Mouse (Mus musculus) stomach, postnatal 0 days (tissue): ENCODE measurements at regions not wholly inside any gene's neighbourhood (a gene's known extent, or its start where the extent isn't known, plus 50 kb on each side); places are given as distances from the start of the nearest gene placed in this dataset.
A peak's percentile ranks its signal among the peaks of the same experiment; 100 is the strongest.
"Not testable (repeated sequence)": the region's sequence is repeated elsewhere in the genome, so short reads cannot be mapped to it uniquely, and the experiment has no call there.

Source experiments
- ATAC-seq: fragments of 200-750 bp; cut with Nextera tagmentation; 2 replicates; pipeline ENCODE4 v1.8.0; 2017; ENCODE audit not compliant: low FRiP score, low TSS enrichment
- DNase-seq: peaks from one replicate; pipeline ENCODE4 v3.0.0-alpha.2; 2016; ENCODE audit warnings: low spot score
- H3K27ac ChIP-seq: fragments of 300-500 bp; sonication (generic); replicated peaks from 2 replicates; pipeline ENCODE4 v1.5.1; 2014; ENCODE audit warnings: mild to moderate bottlenecking, control low read depth
- H3K27me3 ChIP-seq: fragments of 300-500 bp; sonication (generic); 2 replicates; pipeline ENCODE4 v1.6.1; 2014; ENCODE audit warnings: low read length; ENCODE audit not compliant: control insufficient read depth, insufficient read depth
- H3K36me3 ChIP-seq: fragments of 300-500 bp; sonication (generic); 2 replicates; pipeline ENCODE4 v1.6.1; 2014; ENCODE audit warnings: low read length, mixed read lengths; ENCODE audit not compliant: control insufficient read depth, insufficient read depth
- H3K4me1 ChIP-seq: fragments of 300-500 bp; sonication (generic); replicated peaks from 2 replicates; pipeline ENCODE4 v1.6.1; 2014; ENCODE audit warnings: antibody characterized with exemption; ENCODE audit not compliant: control insufficient read depth, insufficient read depth
- H3K4me2 ChIP-seq: fragments of 300-500 bp; sonication (generic); replicated peaks from 2 replicates; pipeline ENCODE4 v1.6.1; 2014; ENCODE audit warnings: low read depth, mild to moderate bottlenecking, control low read depth, moderate library complexity
- H3K4me3 ChIP-seq: fragments of 300-500 bp; sonication (generic); 2 replicates; pipeline ENCODE4 v1.5.1; 2014; ENCODE audit warnings: low read depth, low read length, control low read depth
- H3K9ac ChIP-seq: fragments of 300-500 bp; sonication (generic); 2 replicates; pipeline ENCODE4 v1.6.1; 2014; ENCODE audit warnings: mild to moderate bottlenecking, low read length, control low read depth, mixed read lengths
- H3K9me3 ChIP-seq: fragments of 300-500 bp; sonication (generic); 2 replicates; pipeline ENCODE4 v1.6.1; 2016; ENCODE audit warnings: low read length; ENCODE audit not compliant: control insufficient read depth
- CTCF ChIP-seq: IDR thresholded peaks from 2 replicates; pipeline ENCODE4 v1.5.1; 2016; ENCODE audit warnings: antibody characterized with exemption, low read depth, mild to moderate bottlenecking, moderate library complexity
- EP300 ChIP-seq: optimal IDR thresholded peaks from 2 replicates; pipeline ENCODE3; 2016; ENCODE audit warnings: antibody characterized with exemption
- WGBS: fragments of 180-500 bp; shearing (Covaris S2); extraction: QIAGEN DNeasy Blood & Tissue Kit; methylation state at CpG from one replicate; pipeline ENCODE4 v1.1.7; 2014; 5-methylcytosine and 5-hydroxymethylcytosine counted together

DNA sequence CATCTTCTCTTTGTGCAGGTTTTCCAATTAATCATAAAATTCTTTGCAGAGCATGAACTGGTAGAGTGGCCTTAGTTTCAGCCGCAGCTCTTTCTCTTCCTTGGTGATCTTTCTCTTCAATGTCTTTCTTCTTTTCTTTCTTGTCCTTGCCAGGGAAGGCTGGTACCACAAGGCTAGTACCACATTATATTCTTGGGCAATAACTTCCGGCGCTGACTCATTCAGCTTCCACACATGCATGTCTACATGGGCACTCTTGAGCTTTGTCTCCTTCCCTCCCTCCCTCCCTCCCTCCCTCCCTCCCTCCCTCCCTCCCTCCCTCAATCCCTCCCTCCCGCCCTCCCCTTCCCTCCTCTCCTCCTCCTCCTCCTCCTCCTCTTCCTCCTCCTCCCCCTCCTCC, 98.1 kb upstream of the Pwp1 start:
- ATAC-seq, DNase-seq: not testable (repeated sequence)
- WGBS: 90% methylated on average over 3 of the region's 4 CpGs

DNA sequence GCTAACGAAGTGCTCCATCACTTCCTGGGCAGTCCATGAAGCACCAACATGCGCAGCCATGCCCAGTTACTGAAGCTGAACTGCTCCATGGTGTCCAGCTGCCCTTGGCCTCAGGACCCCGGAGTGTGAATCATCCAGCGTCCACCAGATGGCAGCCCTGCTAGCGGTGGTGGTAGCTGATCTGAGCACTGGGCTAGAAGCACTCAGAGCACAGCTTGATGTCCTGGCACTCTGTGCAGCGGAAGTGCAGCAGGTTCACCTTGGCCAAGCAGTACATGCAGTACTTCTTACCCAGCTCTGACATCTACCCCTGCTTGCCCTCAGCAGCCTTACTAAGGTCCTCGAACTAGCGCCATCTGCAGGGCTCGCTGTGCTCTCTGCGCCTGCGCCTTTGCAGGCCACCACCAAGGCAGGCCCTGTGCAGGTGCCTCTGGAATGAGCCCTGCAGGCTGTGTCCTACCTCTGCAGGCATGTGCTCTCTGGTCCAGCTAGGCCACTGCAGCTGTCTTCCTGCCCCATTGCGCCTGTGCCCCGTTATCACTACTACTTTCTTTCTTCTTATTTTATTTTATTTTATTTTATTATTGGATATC, 97.4 kb upstream of the Pwp1 start:
- not testable (repeated sequence) for H3K27me3 ChIP-seq, H3K36me3 ChIP-seq, H3K4me3 ChIP-seq, H3K4me2 ChIP-seq, H3K4me1 ChIP-seq, H3K27ac ChIP-seq, H3K9me3 ChIP-seq, H3K9ac ChIP-seq
- ATAC-seq (peak; percentile 68), DNase-seq (peak; percentile 21)
- WGBS: 25% methylated on average over 7 of the region's 13 CpGs
- peak; percentile 43; the same call in 1 of the 2 replicates for TF ChIP-seq CTCF

More for the DNA sequence above, 98.1 kb upstream of the Pwp1 start:
- H3K36me3 ChIP-seq, H3K4me1 ChIP-seq, H3K9me3 ChIP-seq, H3K27ac ChIP-seq, H3K9ac ChIP-seq, H3K4me3 ChIP-seq, H3K4me2 ChIP-seq, H3K27me3 ChIP-seq: not testable (repeated sequence)

DNA sequence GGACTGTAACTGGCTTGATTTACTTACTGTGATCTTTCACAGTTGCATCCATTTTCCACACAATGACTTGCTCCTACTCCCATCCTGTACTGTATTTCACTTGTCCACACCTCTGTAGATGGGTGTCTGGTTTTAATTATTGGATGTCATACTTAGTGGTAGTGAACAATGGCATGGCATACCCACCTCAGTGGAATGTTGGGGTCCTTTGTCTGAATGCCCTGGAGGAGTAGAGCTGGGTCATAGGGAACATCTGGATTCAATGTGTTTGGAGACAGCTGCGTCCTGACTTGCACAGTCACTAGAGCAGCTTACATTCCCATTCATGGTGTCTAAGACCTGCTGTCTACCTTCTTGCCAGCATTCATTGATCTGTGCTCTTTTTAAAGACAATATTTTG, 91.5 kb upstream of the Pwp1 start:
- 87% methylated on average over 1 of the region's 1 CpGs for WGBS
- Histone ChIP-seq H3K27me3 (no peaks in the 10 kb centered on the region), H3K4me3 (no peak overlapping the region), H3K4me2 (no peak overlapping the region), H3K36me3 (no peaks in the 10 kb centered on the region), H3K9ac (no peak overlapping the region), H3K4me1 (no peaks in the 10 kb centered on the region), H3K9me3 (no peaks in the 10 kb centered on the region), H3K27ac (no peak overlapping the region)
- TF ChIP-seq EP300 (no peak), CTCF (no peak)
- no peak for ATAC-seq
- DNase-seq: no peak

DNA sequence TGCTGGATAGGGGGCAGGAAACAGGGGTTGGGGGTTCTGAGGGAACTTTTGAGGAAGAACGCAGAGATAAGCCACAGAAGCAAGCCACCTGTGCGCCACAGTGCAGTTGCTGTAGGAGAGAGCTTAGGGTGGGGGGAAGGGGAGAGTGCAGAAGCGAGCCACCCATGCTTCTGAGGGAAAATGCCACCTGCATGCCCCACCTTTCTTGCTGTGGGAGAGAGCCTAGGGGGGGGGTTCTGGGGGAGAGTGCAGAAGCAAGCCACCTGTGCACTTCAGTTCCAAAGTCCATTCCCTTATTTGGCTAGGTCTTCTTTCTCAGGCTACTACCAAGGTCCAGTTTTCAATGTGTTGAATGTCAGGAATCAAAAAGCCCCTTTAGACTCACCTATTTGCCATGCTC, 90.3 kb upstream of the Pwp1 start:
- Histone ChIP-seq H3K9me3 (no peaks in the 10 kb centered on the region), H3K27me3 (no peaks in the 10 kb centered on the region), H3K27ac (no peak overlapping the region), H3K4me1 (no peaks in the 10 kb centered on the region), H3K4me3 (no peak overlapping the region), H3K36me3 (no peaks in the 10 kb centered on the region), H3K9ac (no peak overlapping the region), H3K4me2 (no peak overlapping the region)
- WGBS: 14% methylated on average over 3 of the region's 3 CpGs
- ATAC-seq: peak; percentile 87
- DNase-seq: peak; percentile 51
- TF ChIP-seq CTCF: no peak
- no peak for TF ChIP-seq EP300

DNA sequence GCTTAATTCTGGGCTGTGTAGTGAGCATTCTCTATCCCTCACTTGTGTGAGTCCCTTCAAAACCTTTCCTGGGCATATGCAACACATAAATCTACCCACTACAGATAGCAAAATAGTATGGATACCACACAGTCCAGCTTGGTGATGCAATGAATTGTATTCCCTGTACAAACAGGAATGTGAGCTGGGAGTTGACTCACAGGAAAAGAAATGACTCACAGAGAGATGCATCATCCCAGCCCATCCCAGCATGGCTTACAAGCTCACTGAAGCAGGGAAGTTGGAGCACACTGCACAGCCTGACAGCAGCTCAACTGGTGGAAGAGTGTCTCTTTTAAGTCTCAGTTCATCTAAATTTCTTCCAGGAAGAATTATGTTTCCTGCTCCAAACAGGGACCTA, 89.7 kb upstream of the Pwp1 start:
- H3K9ac ChIP-seq, H3K36me3 ChIP-seq, H3K27me3 ChIP-seq, H3K4me3 ChIP-seq, H3K4me2 ChIP-seq, H3K9me3 ChIP-seq, H3K27ac ChIP-seq, H3K4me1 ChIP-seq: not testable (repeated sequence)
- ATAC-seq (peak; percentile 94), DNase-seq (peak; percentile 19)

DNA sequence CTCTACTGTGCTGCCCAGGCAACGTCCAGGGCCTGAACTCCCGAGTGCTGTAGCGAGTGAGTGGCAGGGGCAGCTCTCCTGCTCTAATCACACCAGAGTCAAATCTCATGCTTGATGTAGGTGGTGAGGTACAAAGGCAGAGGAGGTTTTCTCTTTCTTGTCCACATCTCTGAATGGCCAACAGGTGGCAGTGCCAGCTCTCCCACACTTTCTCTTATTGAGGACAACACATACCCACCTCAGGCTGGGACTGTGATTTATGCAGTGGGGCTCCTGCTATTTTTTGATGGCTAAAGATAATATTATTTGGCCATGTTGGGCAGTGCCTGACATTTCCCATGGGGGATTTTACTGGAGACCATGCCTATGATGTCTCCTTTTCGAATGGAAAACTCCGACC, 87.3 kb upstream of the Pwp1 start:
- no peaks in the 10 kb centered on the region for H3K27me3 ChIP-seq
- H3K4me2 ChIP-seq: no peak overlapping the region
- TF ChIP-seq CTCF (peak; percentile 61), EP300 (no peak)
- H3K36me3 ChIP-seq: no peaks in the 10 kb centered on the region
- H3K9me3 ChIP-seq: no peaks in the 10 kb centered on the region
- no peak overlapping the region for H3K4me3 ChIP-seq
- H3K27ac ChIP-seq: no peak overlapping the region
- no peak for DNase-seq
- no peak for ATAC-seq
- 84% methylated on average over 5 of the region's 5 CpGs for WGBS
- H3K4me1 ChIP-seq: no peaks in the 10 kb centered on the region
- H3K9ac ChIP-seq: no peak overlapping the region

DNA sequence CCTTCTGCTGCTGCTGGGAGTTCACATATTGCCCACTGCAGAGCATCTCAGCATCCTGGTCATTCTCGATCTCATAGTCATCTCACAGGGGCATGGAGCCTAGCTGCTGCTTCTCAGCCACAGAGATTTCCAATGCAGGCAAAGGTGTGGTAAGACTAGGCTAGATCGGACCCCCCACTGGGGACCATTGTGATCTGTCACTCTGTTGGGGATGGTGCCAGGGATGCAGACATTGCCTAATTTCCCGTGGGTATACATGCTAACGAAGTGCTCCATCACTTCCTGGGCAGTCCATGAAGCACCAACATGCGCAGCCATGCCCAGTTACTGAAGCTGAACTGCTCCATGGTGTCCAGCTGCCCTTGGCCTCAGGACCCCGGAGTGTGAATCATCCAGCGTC, 83.9 kb upstream of the Pwp1 start:
- H3K9me3 ChIP-seq, H3K27me3 ChIP-seq, H3K4me3 ChIP-seq, H3K27ac ChIP-seq, ATAC-seq, DNase-seq, H3K4me1 ChIP-seq, H3K36me3 ChIP-seq, H3K4me2 ChIP-seq, H3K9ac ChIP-seq: not testable (repeated sequence)
- 57% methylated on average over 6 of the region's 7 CpGs for WGBS

DNA sequence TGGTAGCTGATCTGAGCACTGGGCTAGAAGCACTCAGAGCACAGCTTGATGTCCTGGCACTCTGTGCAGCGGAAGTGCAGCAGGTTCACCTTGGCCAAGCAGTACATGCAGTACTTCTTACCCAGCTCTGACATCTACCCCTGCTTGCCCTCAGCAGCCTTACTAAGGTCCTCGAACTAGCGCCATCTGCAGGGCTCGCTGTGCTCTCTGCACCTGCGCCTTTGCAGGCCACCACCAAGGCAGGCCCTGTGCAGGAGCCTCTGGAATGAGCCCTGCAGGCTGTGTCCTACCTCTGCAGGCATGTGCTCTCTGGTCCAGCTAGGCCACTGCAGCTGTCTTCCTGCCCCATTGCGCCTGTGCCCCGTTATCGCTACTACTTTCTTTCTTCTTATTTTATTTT, 83.5 kb upstream of the Pwp1 start:
- H3K4me1 ChIP-seq, H3K9ac ChIP-seq, H3K4me2 ChIP-seq, ATAC-seq, H3K27me3 ChIP-seq, DNase-seq, H3K9me3 ChIP-seq, H3K4me3 ChIP-seq, H3K27ac ChIP-seq, H3K36me3 ChIP-seq: not testable (repeated sequence)
- WGBS: 33% methylated on average over 1 of the region's 8 CpGs

DNA sequence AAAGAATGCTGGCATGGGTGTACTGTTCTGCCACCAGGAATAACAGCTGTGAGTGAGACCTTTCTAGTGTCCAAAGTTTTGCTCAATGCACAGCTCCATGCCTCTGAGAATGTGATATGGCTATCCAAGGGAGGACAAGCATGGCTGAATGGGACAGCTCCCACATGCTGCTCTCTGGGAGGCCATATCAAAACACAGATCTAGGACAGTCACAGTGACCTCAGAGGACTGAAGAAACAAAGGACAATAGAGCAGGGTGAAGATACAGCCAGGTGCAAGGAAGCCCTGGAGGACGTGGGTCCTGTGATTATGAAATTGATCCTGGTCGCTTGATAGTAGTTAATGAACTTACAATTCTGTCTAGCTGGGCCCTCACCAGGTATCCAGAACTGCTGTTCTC, 79.7 kb upstream of the Pwp1 start:
- WGBS: 90% methylated on average over 2 of the region's 2 CpGs
- not testable (repeated sequence) for H3K36me3 ChIP-seq, ATAC-seq, H3K4me1 ChIP-seq, H3K27ac ChIP-seq, H3K27me3 ChIP-seq, H3K9ac ChIP-seq, H3K4me3 ChIP-seq, H3K9me3 ChIP-seq, H3K4me2 ChIP-seq, DNase-seq
